Mouse (Mus musculus) stomach, embryonic 15.5 days (tissue): ENCODE measurements around the gene Vps8. TPM values are rescaled to one million over a fixed set of nuclear protein-coding genes. Genes with fewer than 3 reads are reported as not detected.
A peak's percentile ranks its signal among the peaks of the same experiment; 100 is the strongest.

Experiments used
- ATAC-seq: fragments of 200-750 bp; cut with Nextera tagmentation; 2 replicates; pipeline ENCODE4 v1.8.0; 2017; ENCODE audit warnings: low read depth, moderate number of reproducible peaks, moderate TSS enrichment; ENCODE audit not compliant: insufficient read depth, low FRiP score
- H3K27ac ChIP-seq: fragments of 300-500 bp; sonication (generic); 2 replicates; pipeline ENCODE4 v1.5.1; 2015; ENCODE audit warnings: mild to moderate bottlenecking, inconsistent platforms
- H3K27me3 ChIP-seq: fragments of 300-500 bp; sonication (generic); replicated peaks from 2 replicates; pipeline ENCODE4 v1.6.1; 2015; ENCODE audit warnings: inconsistent platforms
- H3K36me3 ChIP-seq: fragments of 300-500 bp; sonication (generic); 2 replicates; pipeline ENCODE4 v1.6.1; 2015; ENCODE audit warnings: inconsistent platforms
- H3K4me1 ChIP-seq: fragments of 300-500 bp; sonication (generic); 2 replicates; pipeline ENCODE4 v1.6.1; 2015; ENCODE audit warnings: inconsistent platforms
- H3K4me2 ChIP-seq: fragments of 300-500 bp; sonication (generic); 2 replicates; pipeline ENCODE4 v1.6.1; 2015; ENCODE audit warnings: mild to moderate bottlenecking, inconsistent platforms
- H3K4me3 ChIP-seq: fragments of 300-500 bp; sonication (generic); replicated peaks from 2 replicates; pipeline ENCODE4 v1.5.1; 2015; ENCODE audit warnings: inconsistent platforms
- H3K9ac ChIP-seq: fragments of 300-500 bp; sonication (generic); 2 replicates; pipeline ENCODE4 v1.6.1; 2015; ENCODE audit warnings: inconsistent platforms
- H3K9me3 ChIP-seq: fragments of 300-500 bp; sonication (generic); 2 replicates; pipeline ENCODE4 v1.6.1; 2016; ENCODE audit warnings: inconsistent platforms
- WGBS: fragments of 180-500 bp; shearing (Covaris S2); methylation state at CpG from one replicate; pipeline ENCODE4 v1.1.7; 2015; 5-methylcytosine and 5-hydroxymethylcytosine counted together
- polyA plus RNA-seq: library from polyadenylated mRNA; unstranded; fragments of >200 nt; fragmentation: Nextera tagmentation; extraction: Ambion mirVana; gene quantifications from 2 replicates; pipeline ENCODE4 v1.2.1, GENCODE M21; 2015

Gene Vps8
- polyA plus RNA-seq, 1 experiment from 2014 or later, result 17.2 TPM

DNA sequence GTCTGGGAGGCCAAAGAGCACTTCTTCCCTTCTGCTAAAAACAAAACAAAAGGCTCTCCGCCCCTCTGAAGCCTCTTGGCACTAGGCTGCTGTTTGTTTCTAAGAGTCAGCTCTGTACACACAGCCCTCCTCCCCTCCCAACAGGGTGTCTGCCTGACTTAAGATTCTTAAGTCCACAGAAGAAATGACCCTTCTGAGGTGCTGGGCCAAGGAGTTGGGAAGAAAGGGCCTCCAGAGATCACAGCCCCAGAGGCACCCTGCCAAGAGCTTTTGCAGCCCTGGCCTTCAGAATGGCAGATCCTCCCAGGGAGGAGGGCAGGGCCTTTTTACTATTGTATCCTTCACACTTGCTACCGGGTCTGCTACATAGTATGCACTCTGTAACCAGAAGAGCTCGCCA lies 33.6 kb upstream of the Vps8 start:
- Histone ChIP-seq H3K4me3 (no peak overlapping the region), H3K36me3 (no peaks in the 10 kb centered on the region), H3K4me1 (peaks cover 31% of the 10 kb centered on the region), H3K9me3 (no peaks in the 10 kb centered on the region), H3K27me3 (no peaks in the 10 kb centered on the region), H3K9ac (no peak overlapping the region), H3K27ac (no peak overlapping the region), H3K4me2 (no peak overlapping the region)
- WGBS, result 42% methylated on average over 3 of the region's 3 CpGs
- no peak for ATAC-seq

DNA sequence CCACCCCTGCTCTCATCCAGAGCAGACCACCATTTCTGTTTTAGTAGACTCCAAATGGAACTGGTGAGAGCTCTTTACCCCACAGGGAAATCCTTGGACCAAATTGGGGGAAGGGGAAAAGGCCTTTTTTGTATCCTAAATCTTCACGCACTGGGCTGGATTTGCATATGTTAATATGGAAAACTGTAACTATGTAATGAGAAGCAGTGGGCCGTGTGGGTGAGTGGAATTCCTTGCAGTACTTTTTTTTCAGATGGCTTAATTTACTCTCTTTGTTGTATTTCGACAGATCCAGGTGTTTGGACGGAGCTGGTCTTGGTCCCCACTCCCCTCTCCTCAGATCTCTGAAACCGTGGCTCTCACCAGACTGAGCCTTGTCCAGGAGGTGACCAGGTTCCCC lies 32.2 kb upstream of the Vps8 start:
- no peaks in the 10 kb centered on the region for H3K9me3 ChIP-seq
- H3K4me2 ChIP-seq, result no peak overlapping the region
- no peak for ATAC-seq
- H3K9ac ChIP-seq, result no peak overlapping the region
- no peak overlapping the region for H3K27ac ChIP-seq
- H3K27me3 ChIP-seq, result no peaks in the 10 kb centered on the region
- WGBS, result 69% methylated on average over 5 of the region's 5 CpGs
- no peaks in the 10 kb centered on the region for H3K36me3 ChIP-seq
- H3K4me3 ChIP-seq, result no peak overlapping the region
- peaks cover 28% of the 10 kb centered on the region for H3K4me1 ChIP-seq

DNA sequence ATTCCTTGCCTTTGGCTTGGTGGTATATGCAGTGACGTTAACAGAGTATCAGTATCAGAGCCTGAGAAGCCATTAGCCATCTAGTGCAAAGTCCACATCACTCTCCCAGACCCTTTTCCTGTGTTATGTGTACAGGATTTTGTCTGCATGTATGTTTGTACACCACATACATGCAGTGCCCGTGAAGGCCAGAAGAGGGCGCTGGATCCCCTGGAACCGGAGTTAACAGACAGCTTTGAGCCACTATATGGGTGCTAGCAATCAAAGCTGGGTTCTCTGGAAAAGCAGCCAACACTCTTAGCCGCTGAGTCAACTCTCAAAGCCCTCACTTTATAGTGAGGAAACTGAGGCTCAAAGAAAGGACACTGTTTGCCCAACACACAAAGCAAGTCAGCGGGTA lies 30.8 kb upstream of the Vps8 start:
- ATAC-seq, result no peak
- H3K27me3 ChIP-seq, result no peaks in the 10 kb centered on the region
- H3K4me1 ChIP-seq, result peaks cover 22% of the 10 kb centered on the region
- no peak overlapping the region for H3K27ac ChIP-seq
- H3K9ac ChIP-seq, result no peak overlapping the region
- 72% methylated on average over 6 of the region's 6 CpGs for WGBS
- H3K4me3 ChIP-seq, result no peak overlapping the region
- H3K36me3 ChIP-seq, result no peaks in the 10 kb centered on the region
- H3K4me2 ChIP-seq, result no peak overlapping the region
- no peaks in the 10 kb centered on the region for H3K9me3 ChIP-seq

DNA sequence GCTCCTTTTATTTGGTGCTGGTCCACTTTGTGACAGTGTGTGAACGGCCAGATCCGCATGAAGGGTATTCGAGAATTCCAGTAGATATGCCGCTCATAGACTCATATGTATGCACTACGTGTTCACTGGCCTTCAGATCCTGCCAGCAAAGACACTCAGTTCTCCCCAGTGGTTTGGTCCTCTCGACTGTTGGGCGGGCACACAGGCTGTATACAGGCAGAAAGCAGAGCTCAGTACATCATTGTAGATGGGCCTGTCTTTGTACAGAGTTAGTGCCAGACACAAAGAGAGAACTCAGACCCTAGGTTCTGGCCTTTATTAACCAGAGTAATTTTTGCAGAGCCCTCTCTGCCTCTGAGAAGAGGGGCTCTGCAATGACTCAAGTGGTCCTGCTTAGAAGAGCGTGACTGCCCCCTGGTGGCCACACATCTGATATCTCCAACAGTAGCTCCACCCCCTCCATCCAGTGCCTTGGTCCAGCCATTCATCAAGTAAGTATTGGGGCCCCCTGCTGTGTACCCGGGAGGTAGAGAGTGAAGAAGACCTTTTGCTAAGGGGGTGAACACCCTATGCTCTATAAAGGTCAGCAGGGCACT lies 30.3 kb upstream of the Vps8 start:
- peaks cover 23% of the 10 kb centered on the region for H3K4me1 ChIP-seq
- H3K4me2 ChIP-seq, result no peak overlapping the region
- ATAC-seq, result peak; percentile 80
- H3K9ac ChIP-seq, result no peak overlapping the region
- no peaks in the 10 kb centered on the region for H3K36me3 ChIP-seq
- WGBS, result 47% methylated on average over 9 of the region's 9 CpGs
- H3K4me3 ChIP-seq, result no peak overlapping the region
- H3K9me3 ChIP-seq, result no peaks in the 10 kb centered on the region
- no peak overlapping the region for H3K27ac ChIP-seq
- no peaks in the 10 kb centered on the region for H3K27me3 ChIP-seq

DNA sequence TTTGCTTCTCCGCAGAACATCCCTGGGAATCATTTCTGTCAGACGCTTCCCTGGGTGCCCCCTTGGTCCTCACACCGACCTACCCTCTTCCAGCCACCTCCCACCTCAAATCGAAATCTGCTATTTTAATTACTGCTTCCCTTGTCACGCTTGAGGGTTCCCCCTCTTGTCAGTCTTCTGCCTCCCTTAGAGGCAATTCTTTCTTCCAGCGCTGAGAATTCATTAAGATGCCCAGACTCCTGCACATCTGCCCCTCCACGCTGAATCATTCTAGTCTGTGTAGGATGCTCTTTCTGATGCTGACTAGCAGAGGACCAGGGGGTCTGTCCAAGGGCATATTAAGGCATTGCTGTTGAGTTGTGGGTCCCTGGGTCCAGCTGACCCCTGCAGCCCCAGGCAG lies 27.4 kb upstream of the Vps8 start:
- no peaks in the 10 kb centered on the region for H3K27me3 ChIP-seq
- 58% methylated on average over 7 of the region's 7 CpGs for WGBS
- no peak overlapping the region for H3K27ac ChIP-seq
- no peaks in the 10 kb centered on the region for H3K9me3 ChIP-seq
- H3K36me3 ChIP-seq, result no peaks in the 10 kb centered on the region
- no peak overlapping the region for H3K4me2 ChIP-seq
- H3K9ac ChIP-seq, result no peak overlapping the region
- ATAC-seq, result no peak
- H3K4me1 ChIP-seq, result peaks cover 22% of the 10 kb centered on the region
- H3K4me3 ChIP-seq, result no peak overlapping the region

DNA sequence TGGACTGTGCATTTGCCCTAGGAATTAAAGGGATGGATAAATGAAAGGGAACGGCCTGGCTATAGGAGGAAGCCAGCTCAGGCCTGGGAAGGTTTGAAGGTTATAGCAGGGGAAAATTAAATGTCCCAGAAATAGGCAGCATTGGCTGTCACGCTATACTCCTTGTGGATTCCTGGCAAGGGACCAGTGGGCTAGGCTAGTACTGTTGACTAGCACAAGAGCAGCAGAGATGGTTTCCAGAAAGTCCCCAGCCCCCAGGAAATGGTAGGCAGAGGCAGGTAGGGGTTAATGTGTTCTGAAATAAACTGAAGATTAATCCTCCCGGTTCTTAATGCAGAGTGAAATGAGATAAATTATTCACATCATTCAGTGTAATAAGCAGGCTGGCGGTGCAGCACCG lies 25.2 kb upstream of the Vps8 start:
- Histone ChIP-seq H3K27me3 (no peaks in the 10 kb centered on the region), H3K4me1 (peaks cover 17% of the 10 kb centered on the region; the same call in 1 of the 2 replicates), H3K9me3 (no peaks in the 10 kb centered on the region), H3K4me3 (no peak overlapping the region), H3K9ac (no peak overlapping the region), H3K27ac (no peak overlapping the region), H3K4me2 (no peak overlapping the region), H3K36me3 (no peaks in the 10 kb centered on the region)
- no peak for ATAC-seq
- 42% methylated on average over 5 of the region's 5 CpGs for WGBS

DNA sequence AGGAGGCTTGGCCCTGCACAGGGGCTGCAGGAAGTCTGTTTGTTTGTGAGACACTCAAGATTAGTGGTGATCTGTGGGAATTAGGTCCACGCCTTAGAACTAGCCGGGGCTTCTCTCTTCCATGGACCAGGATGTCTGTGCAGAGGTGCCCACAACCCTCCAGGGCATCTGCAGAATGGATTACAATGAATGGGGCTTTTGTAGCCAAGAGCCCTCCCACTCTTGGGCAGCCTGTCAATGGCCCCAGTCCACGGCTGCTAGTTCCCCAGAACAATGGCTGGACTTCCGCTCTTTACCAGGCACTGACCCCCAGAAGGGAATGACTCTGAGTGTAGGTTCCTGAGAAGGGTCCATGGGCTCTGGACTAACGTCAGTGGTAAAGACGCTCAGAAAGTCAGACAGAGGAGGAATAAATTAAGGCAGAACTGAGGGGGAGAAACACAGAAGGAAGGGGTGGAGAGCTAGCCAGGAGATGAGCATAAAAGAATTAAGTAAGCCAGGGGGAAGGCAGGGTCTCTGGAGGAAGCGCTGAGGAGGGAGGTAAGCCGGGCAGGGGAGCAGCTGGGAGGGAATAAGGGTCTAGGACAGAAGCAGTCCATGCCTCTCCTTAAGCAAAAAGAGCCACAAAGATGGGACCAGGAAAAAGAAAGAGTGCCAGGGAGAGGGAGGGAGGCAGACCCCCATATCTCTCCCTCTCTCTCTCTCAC lies 24.4 kb upstream of the Vps8 start:
- Histone ChIP-seq H3K36me3 (no peaks in the 10 kb centered on the region), H3K9ac (no peak overlapping the region), H3K4me3 (no peak overlapping the region), H3K4me2 (no peak overlapping the region), H3K9me3 (no peaks in the 10 kb centered on the region), H3K4me1 (peaks cover 17% of the 10 kb centered on the region; the same call in 1 of the 2 replicates), H3K27me3 (no peaks in the 10 kb centered on the region), H3K27ac (no peak overlapping the region)
- no peak for ATAC-seq
- 35% methylated on average over 8 of the region's 8 CpGs for WGBS

DNA sequence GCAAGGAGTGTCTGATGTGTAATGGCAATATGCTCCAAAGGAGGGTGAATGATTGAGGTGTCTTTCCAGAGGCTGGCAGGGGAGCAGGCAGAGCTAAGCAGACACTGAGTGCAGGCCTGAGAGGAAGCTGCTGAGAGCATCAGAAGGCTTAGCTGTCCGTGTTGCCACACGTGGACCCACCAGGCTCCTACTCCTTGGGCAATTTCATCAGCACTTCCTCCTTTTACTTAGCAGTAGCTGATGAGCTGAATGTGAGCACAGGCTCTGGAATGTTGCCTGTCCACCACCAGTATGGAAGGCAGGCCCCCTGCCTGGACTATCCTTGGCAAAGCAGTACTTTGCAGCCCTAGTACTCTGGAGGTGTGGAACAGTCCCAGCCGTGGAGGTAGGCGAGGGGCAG lies 23.0 kb upstream of the Vps8 start:
- 67% methylated on average over 4 of the region's 4 CpGs for WGBS
- ATAC-seq, result no peak
- no peaks in the 10 kb centered on the region for H3K9me3 ChIP-seq
- H3K27me3 ChIP-seq, result no peaks in the 10 kb centered on the region
- H3K27ac ChIP-seq, result no peak overlapping the region
- H3K4me3 ChIP-seq, result no peak overlapping the region
- peaks cover 26% of the 10 kb centered on the region; the same call in 1 of the 2 replicates for H3K4me1 ChIP-seq
- H3K36me3 ChIP-seq, result no peaks in the 10 kb centered on the region
- H3K9ac ChIP-seq, result no peak overlapping the region
- H3K4me2 ChIP-seq, result no peak overlapping the region

DNA sequence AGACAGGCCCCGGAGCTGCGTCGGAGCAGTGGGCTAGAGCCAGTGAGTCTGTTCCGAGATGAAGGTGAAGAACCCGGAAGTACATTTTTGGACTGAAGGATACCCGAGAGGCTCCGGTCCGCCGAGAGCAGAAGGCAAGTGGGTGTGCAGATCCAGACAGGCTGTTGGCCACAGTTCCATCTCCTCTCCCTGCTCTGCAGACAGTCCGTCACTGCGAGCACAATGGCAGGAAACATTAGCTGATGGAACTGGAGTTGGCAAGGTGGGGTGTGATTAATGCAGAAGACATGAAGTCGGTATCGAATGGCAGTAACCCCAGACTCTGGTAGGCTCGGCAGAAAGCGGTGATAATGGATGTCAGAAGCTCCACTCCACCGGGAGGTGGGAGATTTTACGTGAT lies 20.9 kb upstream of the Vps8 start:
- no peaks in the 10 kb centered on the region for H3K9me3 ChIP-seq
- H3K4me1 ChIP-seq, result peaks cover 30% of the 10 kb centered on the region
- no peak overlapping the region for H3K27ac ChIP-seq
- H3K27me3 ChIP-seq, result no peaks in the 10 kb centered on the region
- ATAC-seq, result no peak
- H3K4me2 ChIP-seq, result peak overlapping the region; percentile 3; the same call in 1 of the 2 replicates
- 52% methylated on average over 17 of the region's 17 CpGs for WGBS
- no peaks in the 10 kb centered on the region for H3K36me3 ChIP-seq
- H3K4me3 ChIP-seq, result no peak overlapping the region
- no peak overlapping the region for H3K9ac ChIP-seq

DNA sequence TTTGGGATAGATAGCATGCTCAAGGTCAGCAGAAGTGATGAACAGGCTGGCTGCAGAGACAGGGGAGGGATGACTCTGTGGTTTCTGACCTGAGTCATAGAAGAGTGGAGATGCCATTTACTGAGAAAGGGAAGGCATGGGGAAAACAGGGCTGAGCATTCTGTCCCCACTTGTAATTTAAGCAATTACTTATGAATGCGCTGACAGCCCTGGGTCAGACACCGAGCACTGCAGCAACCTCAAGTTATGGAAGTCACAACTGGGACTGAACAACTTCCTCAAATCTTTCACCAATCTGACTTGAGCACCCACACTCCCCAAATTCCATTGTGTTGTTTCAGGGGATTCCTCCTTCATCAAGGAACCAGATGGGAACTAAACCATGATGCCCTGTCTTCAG lies 19.5 kb upstream of the Vps8 start:
- 63% methylated on average over 2 of the region's 2 CpGs for WGBS
- Histone ChIP-seq H3K9me3 (no peaks in the 10 kb centered on the region), H3K27ac (no peak overlapping the region), H3K9ac (no peak overlapping the region), H3K27me3 (no peaks in the 10 kb centered on the region), H3K4me2 (no peak overlapping the region), H3K4me1 (peaks cover 23% of the 10 kb centered on the region), H3K4me3 (no peak overlapping the region), H3K36me3 (no peaks in the 10 kb centered on the region)
- ATAC-seq, result no peak

DNA sequence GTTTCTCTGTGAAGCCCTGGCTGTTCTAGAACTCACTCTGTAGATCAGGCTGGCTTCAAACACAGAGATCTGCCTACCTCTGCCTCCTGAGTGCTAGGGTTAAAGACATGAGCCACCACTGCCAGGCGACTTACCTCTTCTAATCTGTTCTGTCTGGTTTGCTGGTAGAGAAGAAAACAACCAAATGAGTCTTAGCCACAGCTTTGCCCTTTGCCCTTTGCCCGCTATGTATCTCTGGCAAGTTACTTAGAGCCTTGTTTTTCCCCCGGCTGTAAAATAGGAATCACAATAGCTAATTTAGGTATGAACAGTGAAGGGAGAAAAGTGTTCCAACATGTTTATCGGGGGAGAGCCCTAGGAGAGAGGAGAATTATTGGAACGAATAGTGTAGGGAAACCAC lies 18.3 kb upstream of the Vps8 start:
- ATAC-seq, result no peak
- WGBS, result 56% methylated on average over 5 of the region's 5 CpGs
- Histone ChIP-seq H3K4me2 (no peak overlapping the region), H3K9ac (no peak overlapping the region), H3K9me3 (no peaks in the 10 kb centered on the region), H3K36me3 (no peaks in the 10 kb centered on the region), H3K4me1 (peaks cover 18% of the 10 kb centered on the region), H3K4me3 (no peak overlapping the region), H3K27me3 (no peaks in the 10 kb centered on the region), H3K27ac (no peak overlapping the region)

DNA sequence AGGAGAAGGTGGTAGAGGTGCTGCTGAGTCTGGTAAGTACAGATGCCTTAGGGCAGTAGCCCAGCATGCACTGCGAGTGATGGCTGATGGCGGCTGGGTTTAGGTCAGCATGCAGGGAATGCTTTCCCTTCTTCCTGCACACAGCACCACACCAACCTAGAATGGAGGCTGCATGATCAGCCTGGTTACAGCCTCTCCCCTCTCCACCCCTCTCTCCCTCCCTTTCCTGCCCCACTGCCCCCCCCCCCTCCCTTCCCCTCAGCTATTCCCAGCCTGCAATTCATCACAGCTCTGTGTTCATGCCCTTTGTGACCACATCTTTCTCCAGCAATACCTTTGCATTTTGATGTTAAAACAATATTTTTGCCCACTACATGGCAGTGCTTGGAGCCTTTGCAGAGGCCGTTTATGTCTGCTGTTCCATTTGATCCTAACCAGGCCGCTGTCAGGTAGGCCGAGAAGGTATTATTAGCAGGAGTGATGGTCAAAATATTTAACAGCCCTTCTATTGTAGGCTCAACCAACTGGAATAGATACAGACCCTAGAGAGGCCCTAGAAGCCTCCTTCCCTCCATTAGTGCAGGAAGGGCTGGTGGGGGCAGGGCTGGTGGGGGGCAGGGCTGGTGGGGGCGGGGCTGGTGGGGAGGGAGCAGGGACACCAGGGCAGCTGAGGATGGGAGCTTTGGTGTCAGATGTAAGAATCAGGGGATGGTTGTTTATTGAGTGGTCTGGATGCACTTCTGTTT lies 17.5 kb upstream of the Vps8 start:
- no peak overlapping the region for H3K27ac ChIP-seq
- WGBS, result 37% methylated on average over 6 of the region's 6 CpGs
- ATAC-seq, result peak; percentile 43; the same call in 1 of the 2 replicates

More for the DNA sequence above, 17.5 kb upstream of the Vps8 start:
- H3K9ac ChIP-seq, result no peak overlapping the region
- no peaks in the 10 kb centered on the region for H3K27me3 ChIP-seq
- H3K4me1 ChIP-seq, result peaks cover 18% of the 10 kb centered on the region
- H3K4me3 ChIP-seq, result no peak overlapping the region
- H3K9me3 ChIP-seq, result no peaks in the 10 kb centered on the region
- H3K4me2 ChIP-seq, result no peak overlapping the region
- no peaks in the 10 kb centered on the region for H3K36me3 ChIP-seq
